Mouse (Mus musculus): ENCODE data around the gene Rusc2.

GRCm38 (mm10) chr4:43391521-43392050 lies 9.8 kb downstream of the Rusc2 start:
- TF ChIP-seq CTCF (IDR thresholded peaks at IDR 0.05; ENCODE audit: low read depth) (no peak), EP300 (optimal IDR thresholded peaks at IDR 0.05) (no peak)

Data from stomach, postnatal 0 days (tissue).